Mouse (Mus musculus) neural tube, embryonic 11.5 days (tissue): ENCODE data around the gene Saa1. TPM values are rescaled to one million over a fixed set of nuclear protein-coding genes. Genes with fewer than 3 reads are reported as not detected.
A peak's percentile ranks its signal among the peaks of the same experiment; 100 is the strongest.

Experiments used
- ATAC-seq: fragments of 200-750 bp; cut with Nextera tagmentation; 2 replicates; pipeline ENCODE4 v1.8.0; 2017; ENCODE audit warnings: moderate number of reproducible peaks, mild to moderate bottlenecking, moderate TSS enrichment, moderate library complexity; ENCODE audit not compliant: insufficient read depth, low FRiP score, low TSS enrichment
- DNase-seq: peaks from one replicate; pipeline ENCODE4 v3.0.0-alpha.2; 2015; ENCODE audit warnings: low spot score
- H3K27ac ChIP-seq: fragments of 300-500 bp; sonication (generic); 2 replicates; pipeline ENCODE4 v1.5.1; 2014; ENCODE audit warnings: low read depth, mild to moderate bottlenecking, low read length
- H3K27me3 ChIP-seq: fragments of 300-500 bp; sonication (generic); 2 replicates; pipeline ENCODE4 v1.6.1; 2014; ENCODE audit warnings: mild to moderate bottlenecking, low read length, mixed read lengths; ENCODE audit not compliant: control insufficient read depth, insufficient read depth
- H3K36me3 ChIP-seq: fragments of 300-500 bp; sonication (generic); 2 replicates; pipeline ENCODE4 v1.6.1; 2014; ENCODE audit warnings: mild to moderate bottlenecking, low read length, moderate library complexity, mixed read lengths; ENCODE audit not compliant: control insufficient read depth, insufficient read depth
- H3K4me1 ChIP-seq: fragments of 300-500 bp; sonication (generic); 2 replicates; pipeline ENCODE4 v1.6.1; 2014; ENCODE audit warnings: low read length, mixed read lengths; ENCODE audit not compliant: control insufficient read depth, insufficient read depth
- H3K4me2 ChIP-seq: fragments of 300-500 bp; sonication (generic); 2 replicates; pipeline ENCODE4 v1.6.1; 2014; ENCODE audit warnings: low read depth, mild to moderate bottlenecking, moderate library complexity
- H3K4me3 ChIP-seq: fragments of 300-500 bp; sonication (generic); 2 replicates; pipeline ENCODE4 v1.5.1; 2014; ENCODE audit warnings: low read depth, low read length
- H3K9ac ChIP-seq: fragments of 300-500 bp; sonication (generic); 2 replicates; pipeline ENCODE4 v1.6.1; 2014; ENCODE audit warnings: mild to moderate bottlenecking, low read length
- H3K9me3 ChIP-seq: fragments of 300-500 bp; sonication (generic); 2 replicates; pipeline ENCODE4 v1.6.1; 2016; ENCODE audit warnings: low read length; ENCODE audit not compliant: control insufficient read depth
- WGBS: fragments of 180-500 bp; shearing (Covaris S2); extraction: QIAGEN DNeasy Blood & Tissue Kit; methylation state at CpG from one replicate; pipeline ENCODE4 v1.1.7; 2014; 5-methylcytosine and 5-hydroxymethylcytosine counted together
- polyA plus RNA-seq: library from polyadenylated mRNA; unstranded; fragments of >200 nt; fragmentation: Nextera tagmentation; extraction: Ambion mirVana; gene quantifications from 2 replicates; pipeline ENCODE4 v1.2.1, GENCODE M21; 2014

Gene Saa1
- polyA plus RNA-seq, 1 experiment from 2014 or later: 0.77 TPM

- Histone ChIP-seq H3K27me3 (no peaks in the 10 kb centered on the region), H3K27ac (0 out of 2 replicates have a peak within 1 kb of the TSS, but pooled peaks have one; percentile 70), H3K36me3 (peaks cover 4% of the 10 kb centered on the region), H3K4me2 (peak within 1 kb of the TSS; percentile 36), H3K9ac (peak within 1 kb of the TSS; percentile 91), H3K4me1 (peaks cover 6% of the 10 kb centered on the region; the same call in 1 of the 2 replicates), H3K4me3 (peak within 1 kb of the TSS; percentile 88), H3K9me3 (no peaks in the 10 kb centered on the region)
- DNase-seq: peak; percentile 95
- ATAC-seq: peak; percentile 94
- WGBS: under 1% methylated on average over 38 of the region's 38 CpGs
Observed at GRCm38 (mm10) chr7:46710390-46710844, 32.4 kb downstream of the Saa1 start, which contains the start of gene Saal1. Saal1 (minus strand) TSS chr7:46710680.

GRCm38 (mm10) chr7:46700521-46701025 is 42.2 kb downstream of the Saa1 start:
- Histone ChIP-seq H3K4me2 (no peak overlapping the region), H3K9me3 (no peaks in the 10 kb centered on the region), H3K4me1 (no peaks in the 10 kb centered on the region), H3K9ac (no peak overlapping the region), H3K4me3 (no peak overlapping the region), H3K27ac (no peak overlapping the region), H3K27me3 (no peaks in the 10 kb centered on the region), H3K36me3 (peaks cover 22% of the 10 kb centered on the region)
- 93% methylated on average over 6 of the region's 6 CpGs for WGBS
- no peak for ATAC-seq
- no peak for DNase-seq

GRCm38 (mm10) chr7:46696754-46697153 is 46.0 kb downstream of the Saa1 start:
- no peaks in the 10 kb centered on the region for H3K4me1 ChIP-seq
- no peaks in the 10 kb centered on the region for H3K27me3 ChIP-seq
- H3K9me3 ChIP-seq: no peaks in the 10 kb centered on the region
- no peak overlapping the region for H3K4me2 ChIP-seq
- no peak overlapping the region for H3K9ac ChIP-seq
- peaks cover 11% of the 10 kb centered on the region for H3K36me3 ChIP-seq
- DNase-seq (no peak), ATAC-seq (no peak)
- no peak overlapping the region for H3K4me3 ChIP-seq
- 89% methylated on average over 1 of the region's 1 CpGs for WGBS
- no peak overlapping the region for H3K27ac ChIP-seq

Other genes with a start within 250 kb of the Saa1 start
- gene Sergef, start 103.2 kb downstream of the Saa1 start, polyA plus RNA-seq: 13.5 and 16.8 TPM in 2 replicates
- gene Tph1, start 70.4 kb downstream of the Saa1 start, polyA plus RNA-seq: 0.76 and 1.0 TPM in 2 replicates
- gene Saal1, start 32.3 kb downstream of the Saa1 start, polyA plus RNA-seq: 39.1 and 40.3 TPM in 2 replicates
- gene Saa3, start 27.3 kb downstream of the Saa1 start, polyA plus RNA-seq: 0.41 TPM in 1 of 2 replicates, not detected in the other
- not detected in 2 replicates for gene Saa4, start 10.4 kb downstream of the Saa1 start, polyA plus RNA-seq
- gene Saa2, start 8.8 kb upstream of the Saa1 start, polyA plus RNA-seq: 0.88 TPM in 1 of 2 replicates, not detected in the other
- gene Hps5, start 53.1 kb upstream of the Saa1 start, polyA plus RNA-seq: 18.0 and 21.7 TPM in 2 replicates
- gene Gtf2h1, start 53.1 kb upstream of the Saa1 start, polyA plus RNA-seq: 55.0 and 55.9 TPM in 2 replicates
- 1,604 and 1,620 TPM in 2 replicates for gene Ldha, start 98.5 kb upstream of the Saa1 start, polyA plus RNA-seq
- gene Ldhc, start 118.2 kb upstream of the Saa1 start, polyA plus RNA-seq: not detected in 2 replicates
- gene Tsg101, start 177.0 kb upstream of the Saa1 start, polyA plus RNA-seq: 338 and 352 TPM in 2 replicates
- 10.4 and 11.4 TPM in 2 replicates for gene Uevld, start 215.5 kb upstream of the Saa1 start, polyA plus RNA-seq
- not detected in 2 replicates for gene Gm9999, start 240.6 kb upstream of the Saa1 start, polyA plus RNA-seq